In the genomic region with DNA sequence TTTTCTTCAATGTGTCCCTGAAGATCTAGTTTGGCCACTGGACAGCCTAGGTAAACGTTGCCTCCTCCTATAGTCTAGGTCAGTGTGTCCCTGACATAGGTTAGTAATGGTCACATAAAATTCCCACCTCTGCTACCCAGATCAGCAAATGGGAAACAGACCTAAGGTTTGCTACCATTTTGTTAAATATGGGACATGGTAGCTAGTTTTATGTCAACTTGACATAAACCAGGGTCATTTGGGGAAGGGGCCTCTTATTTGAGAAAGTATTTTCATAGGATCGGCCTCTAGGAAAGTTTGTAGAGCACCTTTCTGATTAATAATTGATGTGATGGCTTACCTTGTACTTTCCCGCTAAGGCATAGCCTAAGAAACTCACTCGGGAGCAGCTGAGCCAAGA, we compare ENCODE assay signal across 12 mouse cellular contexts.
"Had no signal": no experiment of that assay in that cellular context is flagged by ENCODE, and none has a peak within 500 bp of the region (broad histone marks: within the 10 kb centered on the region; RNA-seq: fewer than 3 reads in every experiment).

No protein-coding gene starts in this region.

- DNase-seq: retina, postnatal 1 day; right cerebral cortex, adult 18-20 months; right cerebral cortex, postnatal 14 days; right cerebral cortex, postnatal 25 days; right cerebral cortex, postnatal 4 days; spleen, adult 18-20 months; thymus, adult 18-20 months; thymus, adult 2 months; thymus, postnatal 14 days; thymus, postnatal 25 days; thymus, postnatal 36 days; thymus, postnatal 4 days had no signal
